Mouse (Mus musculus) forebrain, embryonic 10.5 days (tissue): ENCODE measurements at regions not wholly inside any gene's neighbourhood (a gene's known extent, or its start where the extent isn't known, plus 50 kb on each side); places are given as distances from the start of the nearest gene placed in this dataset.
"Not testable (repeated sequence)": the region's sequence is repeated elsewhere in the genome, so short reads cannot be mapped to it uniquely, and the experiment has no call there.

Experiments used
- DNase-seq: peaks from one replicate; pipeline ENCODE4 v3.0.0-alpha.2; 2017; ENCODE audit warnings: low spot score; ENCODE audit errors: extremely low spot score
- H3K27ac ChIP-seq: fragments of 300-500 bp; sonication (generic); 2 replicates; pipeline ENCODE4 v1.5.1; 2016; ENCODE audit warnings: mild to moderate bottlenecking
- H3K27me3 ChIP-seq: fragments of 300-500 bp; sonication (generic); 2 replicates; pipeline ENCODE4 v1.6.1; 2016; ENCODE audit warnings: mild to moderate bottlenecking; ENCODE audit not compliant: poor library complexity, severe bottlenecking
- H3K36me3 ChIP-seq: fragments of 300-500 bp; sonication (generic); replicated peaks from 2 replicates; pipeline ENCODE4 v1.6.1; 2016; ENCODE audit warnings: mild to moderate bottlenecking, moderate library complexity
- H3K4me1 ChIP-seq: fragments of 300-500 bp; sonication (generic); 2 replicates; pipeline ENCODE4 v1.6.1; 2016
- H3K4me3 ChIP-seq: fragments of 300-500 bp; sonication (generic); 2 replicates; pipeline ENCODE4 v1.5.1; 2016; ENCODE audit warnings: mild to moderate bottlenecking, moderate library complexity
- H3K9me3 ChIP-seq: fragments of 300-500 bp; sonication (generic); 2 replicates; pipeline ENCODE4 v1.6.1; 2016; ENCODE audit warnings: mild to moderate bottlenecking, moderate library complexity
- WGBS: fragments of 180-500 bp; shearing (Covaris S2); methylation state at CpG from one replicate; pipeline ENCODE4 v1.1.7; 2016; 5-methylcytosine and 5-hydroxymethylcytosine counted together

DNA sequence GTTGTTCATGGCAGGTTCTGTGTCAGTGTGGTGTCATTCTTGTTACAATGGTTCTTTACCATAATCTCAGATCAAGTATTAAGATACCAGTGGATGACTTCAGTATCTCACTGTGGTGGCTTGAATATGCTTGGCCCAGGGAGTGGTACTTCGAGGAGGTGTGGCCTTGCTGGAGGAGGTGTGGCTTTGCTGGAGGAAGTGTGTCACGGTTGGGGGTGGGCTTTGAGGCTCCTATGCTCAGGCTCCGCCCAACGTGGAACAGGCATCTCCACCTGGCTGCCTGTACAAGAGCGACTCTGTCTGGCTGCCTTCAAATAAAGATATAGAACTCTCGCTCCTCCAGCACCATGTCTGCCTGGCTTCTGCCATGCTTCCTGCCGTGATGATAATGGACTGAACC, 63.6 kb downstream of the Cd2 start:
- H3K36me3 ChIP-seq = no peaks in the 10 kb centered on the region

DNA sequence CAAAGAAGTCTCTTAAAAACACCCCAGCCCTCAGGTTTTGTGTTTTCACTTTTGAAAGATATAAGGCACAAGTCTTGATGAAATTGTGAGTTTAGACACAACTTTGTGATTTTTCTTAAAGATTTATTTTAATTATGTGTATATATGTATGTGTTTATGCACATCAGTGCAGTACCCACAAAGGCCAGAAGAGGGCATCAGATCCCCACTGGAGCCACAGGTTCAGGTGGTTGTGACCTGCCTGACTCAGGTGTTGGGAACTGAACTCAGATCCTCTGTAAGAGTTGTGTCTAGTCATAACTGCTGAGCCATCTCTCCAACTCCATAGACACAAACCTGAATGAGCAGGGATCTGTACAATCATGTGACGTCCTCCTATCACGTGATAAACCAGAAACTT, 67.8 kb downstream of the Cd2 start:
- peaks cover 12% of the 10 kb centered on the region; the same call in 1 of the 2 replicates for H3K9me3 ChIP-seq
- H3K27ac ChIP-seq = no peak overlapping the region
- WGBS = 90% methylated on average over 2 of the region's 2 CpGs
- H3K27me3 ChIP-seq = no peaks in the 10 kb centered on the region
- no peaks in the 10 kb centered on the region for H3K36me3 ChIP-seq
- no peak for DNase-seq
- peaks cover 4% of the 10 kb centered on the region; the same call in 1 of the 2 replicates for H3K4me1 ChIP-seq
- H3K4me3 ChIP-seq = no peak overlapping the region

More for the DNA sequence above, 63.6 kb downstream of the Cd2 start:
- no peaks in the 10 kb centered on the region for H3K27me3 ChIP-seq
- H3K27ac ChIP-seq = no peak overlapping the region
- peaks cover 4% of the 10 kb centered on the region; the same call in 1 of the 2 replicates for H3K4me1 ChIP-seq
- H3K9me3 ChIP-seq = peaks cover 12% of the 10 kb centered on the region; the same call in 1 of the 2 replicates
- 83% methylated on average over 7 of the region's 7 CpGs for WGBS
- no peak overlapping the region for H3K4me3 ChIP-seq
- DNase-seq = no peak

DNA sequence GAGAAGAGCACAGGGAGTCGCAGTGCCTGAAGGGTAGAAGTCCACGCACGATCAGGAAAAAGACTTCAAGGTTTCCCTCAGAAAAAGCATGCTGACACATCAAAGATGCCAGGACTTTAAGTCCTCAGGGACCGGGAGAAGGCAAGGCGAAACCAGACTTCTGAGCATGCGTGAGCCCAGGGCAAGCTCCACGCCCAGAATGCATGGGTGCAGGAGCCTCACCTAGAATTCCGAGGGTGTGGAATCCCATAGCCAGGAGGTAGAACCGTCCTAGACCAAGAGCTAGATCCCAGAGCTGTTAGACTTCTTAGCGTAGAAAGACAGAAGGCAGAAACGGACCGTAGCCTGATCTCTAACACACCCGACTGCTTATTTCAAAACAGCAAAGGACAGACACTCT, 71.0 kb downstream of the Cd2 start:
- WGBS = 90% methylated on average over 13 of the region's 13 CpGs
- Histone ChIP-seq H3K9me3 (peaks cover 12% of the 10 kb centered on the region; the same call in 1 of the 2 replicates), H3K27me3 (no peaks in the 10 kb centered on the region), H3K27ac (no peak overlapping the region), H3K36me3 (no peaks in the 10 kb centered on the region), H3K4me3 (no peak overlapping the region), H3K4me1 (peaks cover 18% of the 10 kb centered on the region)
- DNase-seq = no peak

DNA sequence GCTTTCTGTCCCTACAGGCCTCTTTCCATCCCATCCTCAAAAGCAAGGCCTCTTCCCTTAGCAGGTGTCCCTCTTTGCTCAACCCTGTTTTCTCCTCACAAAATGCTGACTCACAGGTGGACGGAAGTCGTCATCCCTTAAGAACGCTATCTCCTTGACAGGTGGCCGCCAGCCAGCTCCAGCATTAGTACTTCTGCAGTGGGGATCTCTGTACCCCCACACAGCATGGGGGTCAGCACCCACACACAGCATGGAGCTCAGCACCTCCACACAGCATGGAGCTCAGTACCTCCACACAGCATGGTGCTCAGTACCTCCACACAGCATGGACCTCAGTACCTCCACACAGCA, 74.6 kb downstream of the Cd2 start:
- Histone ChIP-seq H3K27ac (peak overlapping the region; percentile 85), H3K9me3 (no peaks in the 10 kb centered on the region), H3K27me3 (no peaks in the 10 kb centered on the region), H3K4me1 (peaks cover 28% of the 10 kb centered on the region), H3K4me3 (no peak overlapping the region), H3K36me3 (no peaks in the 10 kb centered on the region)
- no peak for DNase-seq
- WGBS = 79% methylated on average over 4 of the region's 4 CpGs

GRCm38 (mm10) chr3:101212403-101213211, 75.1 kb downstream of the Cd2 start:
- no peaks in the 10 kb centered on the region for H3K27me3 ChIP-seq
- peak overlapping the region; percentile 85 for H3K27ac ChIP-seq
- no peak overlapping the region for H3K4me3 ChIP-seq
- H3K36me3 ChIP-seq = no peaks in the 10 kb centered on the region
- WGBS = 28% methylated on average over 12 of the region's 12 CpGs
- peak; percentile 42 for DNase-seq
- H3K9me3 ChIP-seq = no peaks in the 10 kb centered on the region
- H3K4me1 ChIP-seq = peaks cover 28% of the 10 kb centered on the region

GRCm38 (mm10) chr3:101211936-101212335, 75.8 kb downstream of the Cd2 start:
- DNase-seq = no peak
- Histone ChIP-seq H3K4me1 (peaks cover 28% of the 10 kb centered on the region), H3K4me3 (no peak overlapping the region), H3K36me3 (no peaks in the 10 kb centered on the region), H3K27ac (peak overlapping the region; percentile 85), H3K9me3 (no peaks in the 10 kb centered on the region), H3K27me3 (no peaks in the 10 kb centered on the region)
- 75% methylated on average over 4 of the region's 4 CpGs for WGBS

DNA sequence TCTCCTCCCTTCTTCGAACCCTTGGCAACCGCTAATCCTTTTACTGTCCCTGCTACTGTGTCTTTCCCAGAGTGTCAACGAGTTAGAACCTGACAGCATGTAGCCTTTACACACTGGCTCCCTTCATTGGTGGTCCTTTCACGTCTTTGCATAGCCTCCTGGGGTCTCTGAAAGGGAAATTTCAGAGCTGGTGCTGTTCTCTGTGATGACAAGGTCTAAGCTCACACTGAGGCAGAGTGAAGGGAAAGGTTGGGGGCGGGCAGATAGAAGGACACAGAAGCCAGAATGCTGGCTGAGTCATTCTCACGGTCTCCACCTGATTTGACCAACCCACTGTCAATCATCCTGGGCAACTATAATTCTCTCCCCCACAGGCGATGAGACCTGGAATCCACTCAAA, 78.2 kb downstream of the Cd2 start:
- Histone ChIP-seq H3K4me1 (peaks cover 28% of the 10 kb centered on the region), H3K36me3 (no peaks in the 10 kb centered on the region), H3K27ac (no peak overlapping the region), H3K9me3 (no peaks in the 10 kb centered on the region), H3K27me3 (no peaks in the 10 kb centered on the region), H3K4me3 (no peak overlapping the region)
- DNase-seq = no peak
- WGBS = 74% methylated on average over 7 of the region's 7 CpGs

DNA sequence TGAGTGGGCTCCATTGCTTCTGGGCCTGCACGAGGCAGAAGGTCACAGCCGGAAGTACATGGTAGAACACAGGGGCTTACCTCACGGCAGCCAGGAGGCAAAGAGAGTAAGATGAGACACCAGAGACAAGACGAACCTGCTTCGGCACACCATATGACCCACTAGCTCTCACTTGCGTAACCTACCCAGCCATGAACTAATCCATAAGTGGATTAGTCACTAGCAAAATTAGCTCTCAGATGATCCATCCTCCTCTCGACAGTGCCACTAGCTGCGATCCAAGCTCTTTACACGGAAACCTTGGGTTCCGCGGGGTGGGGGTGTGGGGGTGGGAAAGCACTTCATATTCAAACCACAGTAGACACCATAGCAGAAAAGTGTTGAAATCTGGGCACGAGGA, 79.0 kb downstream of the Cd2 start:
- Histone ChIP-seq H3K27me3 (no peaks in the 10 kb centered on the region), H3K4me3 (no peak overlapping the region), H3K4me1 (peaks cover 28% of the 10 kb centered on the region), H3K27ac (no peak overlapping the region), H3K36me3 (no peaks in the 10 kb centered on the region), H3K9me3 (no peaks in the 10 kb centered on the region)
- no peak for DNase-seq
- WGBS = 93% methylated on average over 12 of the region's 12 CpGs

GRCm38 (mm10) chr3:101206172-101206571, 81.6 kb downstream of the Cd2 start:
- not testable (repeated sequence) for H3K27ac ChIP-seq, H3K4me3 ChIP-seq, H3K4me1 ChIP-seq, H3K36me3 ChIP-seq, H3K9me3 ChIP-seq, H3K27me3 ChIP-seq, DNase-seq
- 94% methylated on average over 13 of the region's 13 CpGs for WGBS

GRCm38 (mm10) chr3:101194725-101195124, 84.6 kb upstream of the Ptgfrn start:
- H3K4me1 ChIP-seq = peaks cover 30% of the 10 kb centered on the region
- no peak for DNase-seq
- H3K9me3 ChIP-seq = no peaks in the 10 kb centered on the region
- H3K27ac ChIP-seq = no peak overlapping the region
- 88% methylated on average over 5 of the region's 5 CpGs for WGBS
- H3K4me3 ChIP-seq = no peak overlapping the region
- H3K36me3 ChIP-seq = no peaks in the 10 kb centered on the region
- H3K27me3 ChIP-seq = no peaks in the 10 kb centered on the region

- H3K4me3 ChIP-seq = no peak overlapping the region
- no peak overlapping the region for H3K27ac ChIP-seq
- peaks cover 30% of the 10 kb centered on the region for H3K4me1 ChIP-seq
- no peaks in the 10 kb centered on the region for H3K36me3 ChIP-seq
- no peaks in the 10 kb centered on the region for H3K9me3 ChIP-seq
- H3K27me3 ChIP-seq = no peaks in the 10 kb centered on the region
- no peak for DNase-seq
- 75% methylated on average over 5 of the region's 5 CpGs for WGBS
These were observed 84.2 kb upstream of the Ptgfrn start for GRCm38 (mm10) chr3:101194319-101194718.

- Histone ChIP-seq H3K36me3 (no peaks in the 10 kb centered on the region), H3K9me3 (no peaks in the 10 kb centered on the region), H3K4me3 (no peak overlapping the region), H3K4me1 (peaks cover 24% of the 10 kb centered on the region), H3K27me3 (no peaks in the 10 kb centered on the region), H3K27ac (no peak overlapping the region)
- no peak for DNase-seq
- WGBS = 84% methylated on average over 7 of the region's 7 CpGs
These were observed 81.4 kb upstream of the Ptgfrn start for GRCm38 (mm10) chr3:101191298-101191986.

- H3K27me3 ChIP-seq = no peaks in the 10 kb centered on the region
- no peaks in the 10 kb centered on the region for H3K36me3 ChIP-seq
- H3K27ac ChIP-seq = no peak overlapping the region
- no peaks in the 10 kb centered on the region for H3K4me1 ChIP-seq
- DNase-seq = no peak
- peaks cover 8% of the 10 kb centered on the region for H3K9me3 ChIP-seq
- WGBS = 87% methylated on average over 11 of the region's 11 CpGs
- no peak overlapping the region for H3K4me3 ChIP-seq
These were observed 71.9 kb upstream of the Ptgfrn start for GRCm38 (mm10) chr3:101181958-101182357.
